Mouse (Mus musculus): ENCODE measurements around the gene Plekha8. TPM values are rescaled to one million over a fixed set of nuclear protein-coding genes. Genes with fewer than 3 reads are reported as not detected.

Plekha8 gene
- polyA plus RNA-seq, 1 experiment, result 14.4 TPM

- peaks cover 3% of the 10 kb centered on the region for H3K4me1 ChIP-seq (ENCODE audit: control insufficient read depth, insufficient read depth, low read length)
- no peaks in the 10 kb centered on the region for H3K27me3 ChIP-seq (ENCODE audit: control insufficient read depth, insufficient read depth, low read length)
- peak overlapping the region; percentile 38 for H3K4me3 ChIP-seq (ENCODE audit: control insufficient read depth, low read depth, low read length)
- TF ChIP-seq POLR2A (IDR thresholded peaks at IDR 0.05; ENCODE audit: control insufficient read depth, low read depth, low read length), result no peak
- TF ChIP-seq CTCF (IDR thresholded peaks at IDR 0.05; ENCODE audit: control insufficient read depth, insufficient read depth, insufficient replicate concordance, low read depth, low read length), result no peak
- no peak overlapping the region for H3K27ac ChIP-seq (ENCODE audit: control insufficient read depth, insufficient read depth, low read depth, low read length)
- no peaks in the 10 kb centered on the region for H3K36me3 ChIP-seq (ENCODE audit: control insufficient read depth, insufficient read depth, low read length)
Measured at GRCm38 (mm10) chr6:54655471-54656095, 60.7 kb downstream of the Plekha8 start.

GRCm38 (mm10) chr6:54657861-54658260, 63.0 kb downstream of the Plekha8 start:
- Histone ChIP-seq H3K27me3 (ENCODE audit: control insufficient read depth, insufficient read depth, low read length) (no peaks in the 10 kb centered on the region), H3K4me1 (ENCODE audit: control insufficient read depth, insufficient read depth, low read length) (peaks cover 3% of the 10 kb centered on the region), H3K36me3 (ENCODE audit: control insufficient read depth, insufficient read depth, low read length) (no peaks in the 10 kb centered on the region), H3K27ac (ENCODE audit: control insufficient read depth, insufficient read depth, low read depth, low read length) (no peak overlapping the region), H3K4me3 (ENCODE audit: control insufficient read depth, low read depth, low read length) (no peak overlapping the region)
- TF ChIP-seq CTCF (IDR thresholded peaks at IDR 0.05; ENCODE audit: control insufficient read depth, insufficient read depth, insufficient replicate concordance, low read depth, low read length) (no peak), POLR2A (IDR thresholded peaks at IDR 0.05; ENCODE audit: control insufficient read depth, low read depth, low read length) (no peak)

- H3K4me1 ChIP-seq (ENCODE audit: control insufficient read depth, insufficient read depth, low read length), result no peaks in the 10 kb centered on the region
- H3K27me3 ChIP-seq (ENCODE audit: control insufficient read depth, insufficient read depth, low read length), result no peaks in the 10 kb centered on the region
- H3K36me3 ChIP-seq (ENCODE audit: control insufficient read depth, insufficient read depth, low read length), result no peaks in the 10 kb centered on the region
- TF ChIP-seq CTCF (IDR thresholded peaks at IDR 0.05; ENCODE audit: control insufficient read depth, insufficient read depth, insufficient replicate concordance, low read depth, low read length), result no peak
- no peak for TF ChIP-seq POLR2A (IDR thresholded peaks at IDR 0.05; ENCODE audit: control insufficient read depth, low read depth, low read length)
- H3K27ac ChIP-seq (ENCODE audit: control insufficient read depth, insufficient read depth, low read depth, low read length), result no peak overlapping the region
- H3K4me3 ChIP-seq (ENCODE audit: control insufficient read depth, low read depth, low read length), result no peak overlapping the region
Measured at GRCm38 (mm10) chr6:54669868-54670267, 75.0 kb downstream of the Plekha8 start.

- H3K36me3 ChIP-seq (ENCODE audit: control insufficient read depth, insufficient read depth, low read length), result no peaks in the 10 kb centered on the region
- no peaks in the 10 kb centered on the region for H3K27me3 ChIP-seq (ENCODE audit: control insufficient read depth, insufficient read depth, low read length)
- H3K4me1 ChIP-seq (ENCODE audit: control insufficient read depth, insufficient read depth, low read length), result no peaks in the 10 kb centered on the region
- H3K4me3 ChIP-seq (ENCODE audit: control insufficient read depth, low read depth, low read length), result no peak overlapping the region
- TF ChIP-seq POLR2A (IDR thresholded peaks at IDR 0.05; ENCODE audit: control insufficient read depth, low read depth, low read length) (no peak), CTCF (IDR thresholded peaks at IDR 0.05; ENCODE audit: control insufficient read depth, insufficient read depth, insufficient replicate concordance, low read depth, low read length) (no peak)
- no peak overlapping the region for H3K27ac ChIP-seq (ENCODE audit: control insufficient read depth, insufficient read depth, low read depth, low read length)
Measured at GRCm38 (mm10) chr6:54672901-54673300, 78.0 kb downstream of the Plekha8 start.

- H3K36me3 ChIP-seq (ENCODE audit: control insufficient read depth, insufficient read depth, low read length), result no peaks in the 10 kb centered on the region
- H3K4me3 ChIP-seq (ENCODE audit: control insufficient read depth, low read depth, low read length), result no peak overlapping the region
- no peak overlapping the region for H3K27ac ChIP-seq (ENCODE audit: control insufficient read depth, insufficient read depth, low read depth, low read length)
- H3K27me3 ChIP-seq (ENCODE audit: control insufficient read depth, insufficient read depth, low read length), result no peaks in the 10 kb centered on the region
- H3K4me1 ChIP-seq (ENCODE audit: control insufficient read depth, insufficient read depth, low read length), result peaks cover 18% of the 10 kb centered on the region
- TF ChIP-seq CTCF (IDR thresholded peaks at IDR 0.05; ENCODE audit: control insufficient read depth, insufficient read depth, insufficient replicate concordance, low read depth, low read length) (no peak), POLR2A (IDR thresholded peaks at IDR 0.05; ENCODE audit: control insufficient read depth, low read depth, low read length) (no peak)
Measured at GRCm38 (mm10) chr6:54679686-54680085, 84.8 kb downstream of the Plekha8 start.

- Histone ChIP-seq H3K36me3 (ENCODE audit: control insufficient read depth, insufficient read depth, low read length) (no peaks in the 10 kb centered on the region), H3K27ac (ENCODE audit: control insufficient read depth, insufficient read depth, low read depth, low read length) (peak within 1 kb of the TSS; percentile 60; the same call in 1 of the 2 replicates), H3K4me3 (ENCODE audit: control insufficient read depth, low read depth, low read length) (peak within 1 kb of the TSS; percentile 98), H3K4me1 (ENCODE audit: control insufficient read depth, insufficient read depth, low read length) (peaks cover 18% of the 10 kb centered on the region), H3K27me3 (ENCODE audit: control insufficient read depth, insufficient read depth, low read length) (no peaks in the 10 kb centered on the region)
- TF ChIP-seq CTCF (IDR thresholded peaks at IDR 0.05; ENCODE audit: control insufficient read depth, insufficient read depth, insufficient replicate concordance, low read depth, low read length) (no peak), POLR2A (IDR thresholded peaks at IDR 0.05; ENCODE audit: control insufficient read depth, low read depth, low read length) (no peak)
Measured at GRCm38 (mm10) chr6:54680891-54681745, 86.2 kb downstream of the Plekha8 start, which contains the start of gene Mturn. Mturn (plus strand) TSS chr6:54681624.

- Histone ChIP-seq H3K4me3 (ENCODE audit: control insufficient read depth, low read depth, low read length) (peak overlapping the region; percentile 98), H3K27ac (ENCODE audit: control insufficient read depth, insufficient read depth, low read depth, low read length) (peak overlapping the region; percentile 60; the same call in 1 of the 2 replicates), H3K27me3 (ENCODE audit: control insufficient read depth, insufficient read depth, low read length) (no peaks in the 10 kb centered on the region), H3K4me1 (ENCODE audit: control insufficient read depth, insufficient read depth, low read length) (peaks cover 18% of the 10 kb centered on the region), H3K36me3 (ENCODE audit: control insufficient read depth, insufficient read depth, low read length) (no peaks in the 10 kb centered on the region)
- TF ChIP-seq POLR2A (IDR thresholded peaks at IDR 0.05; ENCODE audit: control insufficient read depth, low read depth, low read length), result no peak; the same call in 1 of the 2 replicates
- TF ChIP-seq CTCF (IDR thresholded peaks at IDR 0.05; ENCODE audit: control insufficient read depth, insufficient read depth, insufficient replicate concordance, low read depth, low read length), result no peak
Measured at GRCm38 (mm10) chr6:54681746-54682428, 87.0 kb downstream of the Plekha8 start.
